Mouse (Mus musculus) ES-E14 (cell line): Measurements from ENCODE around the gene Map2k2. TPM values are rescaled to one million over a fixed set of nuclear protein-coding genes. Genes with fewer than 3 reads are reported as not detected.
"Not testable (repeated sequence)": the region's sequence is repeated elsewhere in the genome, so short reads cannot be mapped to it uniquely, and the experiment has no call there.

ENCODE experiments used
- DNase-seq: peaks from one replicate; pipeline ENCODE4 v3.0.0-alpha.2; 2013; ENCODE audit warnings: low read depth, low spot score
- H3K27ac ChIP-seq: 2 replicates; pipeline ENCODE4 v1.5.1; 2012; ENCODE audit warnings: low read depth, mild to moderate bottlenecking, low read length, moderate library complexity, mixed read lengths; ENCODE audit not compliant: poor library complexity, insufficient read depth, severe bottlenecking
- H3K36me3 ChIP-seq: 2 replicates; pipeline ENCODE4 v1.6.1; 2012; ENCODE audit warnings: mild to moderate bottlenecking, low read length, moderate library complexity, mixed read lengths; ENCODE audit not compliant: control insufficient read depth, poor library complexity, insufficient read depth, severe bottlenecking
- H3K4me1 ChIP-seq, 2 experiments: fragments of 150-350 bp in 1 of 2; sonication (generic) in 1 of 2; 2 replicates each; pipeline ENCODE4 v1.6.1; 2012; ENCODE audit warnings: low read length in 2 of 2, mild to moderate bottlenecking in 1 of 2, mixed read lengths in 1 of 2; ENCODE audit not compliant: control insufficient read depth in 2 of 2, insufficient read depth in 2 of 2, poor library complexity in 1 of 2
- H3K4me3 ChIP-seq, 2 experiments: fragments of 150-350 bp in 1 of 2; sonication (generic) in 1 of 2; 2 replicates each; pipeline ENCODE4 v1.5.1; 2012; ENCODE audit warnings: low read length in 2 of 2, low read depth in 1 of 2, mild to moderate bottlenecking in 1 of 2, mixed read lengths in 1 of 2; ENCODE audit not compliant: insufficient read depth in 1 of 2, poor library complexity in 1 of 2, severe bottlenecking in 1 of 2
- H3K9ac ChIP-seq: 2 replicates; pipeline ENCODE4 v1.6.1; 2012; ENCODE audit warnings: low read depth, mild to moderate bottlenecking, low read length, mixed read lengths; ENCODE audit not compliant: poor library complexity, insufficient read depth, severe bottlenecking
- H3K9me3 ChIP-seq: fragments of 150-350 bp; sonication (generic); 2 replicates; pipeline ENCODE4 v1.6.1; 2012; ENCODE audit warnings: low read depth, mild to moderate bottlenecking, low read length; ENCODE audit not compliant: control insufficient read depth, insufficient read depth
- CHD2 ChIP-seq: IDR thresholded peaks from 2 replicates; pipeline ENCODE4 v1.6.1; 2014; ENCODE audit warnings: mild to moderate bottlenecking, low read depth, low read length, inconsistent platforms
- HCFC1 ChIP-seq: IDR thresholded peaks from 2 replicates; pipeline ENCODE4 v1.6.1; 2012; ENCODE audit warnings: low read length, inconsistent platforms, borderline replicate concordance; ENCODE audit not compliant: insufficient read depth
- MAFK ChIP-seq: IDR thresholded peaks from 2 replicates; pipeline ENCODE4 v1.6.1; 2014; ENCODE audit warnings: mild to moderate bottlenecking, low read depth, low read length, inconsistent platforms; ENCODE audit not compliant: insufficient read depth
- ZC3H11A ChIP-seq: IDR thresholded peaks from 2 replicates; pipeline ENCODE4 v1.6.1; 2012; ENCODE audit warnings: low read depth, mild to moderate bottlenecking, inconsistent platforms, low read length, borderline replicate concordance
- ZNF384 ChIP-seq: IDR thresholded peaks from 2 replicates; pipeline ENCODE4 v1.6.1; 2012; ENCODE audit warnings: low read depth, low read length, inconsistent platforms
- in situ Hi-C, 2 experiments: fragments of 600-800 bp; cut with MboI; formaldehyde crosslinking; loops; one replicate each; pipeline ENCODE4 v1.15.1; 2025; ENCODE audit warnings: low sequenced_read_pairs in 2 of 2, inconsistent platforms in 1 of 2; ENCODE audit not compliant: unreplicated experiment in 2 of 2
- total RNA-seq: library from RNA; depleted of rRNA; stranded (reverse); fragments of 300-350 nt; gene quantifications from 2 replicates; pipeline ENCODE4 v1.2.3, GENCODE M21; 2012

Map2k2 gene
- total RNA-seq, 1 experiment, result 115 TPM

DNA sequence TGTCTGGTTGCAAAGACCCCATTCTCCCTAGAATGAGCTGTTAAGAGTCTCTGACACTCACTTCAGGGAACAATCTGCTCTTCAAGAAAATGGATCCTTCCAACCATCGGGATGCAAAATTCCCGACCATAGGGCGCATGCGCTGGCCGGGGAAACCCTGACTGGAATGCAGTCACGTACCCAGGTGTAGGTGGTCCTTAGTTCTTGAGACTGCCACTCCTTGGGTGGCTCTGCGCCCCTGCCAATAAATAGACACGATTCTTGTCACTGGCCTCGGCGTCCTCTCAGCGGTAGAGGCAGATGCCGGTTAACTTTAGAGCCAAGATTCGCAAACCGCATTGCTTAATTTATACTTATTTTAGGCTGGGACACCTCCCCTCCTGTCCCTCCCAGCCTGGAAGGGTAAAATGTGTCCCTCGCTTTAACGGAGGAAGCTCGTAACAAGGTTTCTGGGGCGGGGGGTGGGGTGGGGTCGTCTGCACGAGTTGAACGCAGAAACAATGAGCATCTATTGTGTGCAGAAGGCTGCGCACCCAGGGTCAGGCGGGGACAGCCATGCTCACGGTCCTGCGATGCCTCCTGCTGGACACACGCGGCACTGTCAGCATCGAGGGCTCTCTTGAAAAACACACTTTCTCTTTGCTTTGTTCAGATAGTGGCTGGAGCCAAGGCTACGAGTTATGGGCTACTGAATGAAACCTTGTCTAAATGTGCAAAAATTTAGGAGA lies 69.1 kb downstream of the Map2k2 start:
- peak; percentile 83 for DNase-seq
- Histone ChIP-seq H3K9me3 (no peaks in the 10 kb centered on the region), H3K27ac (peak overlapping the region; percentile 87), H3K9ac (peak overlapping the region; percentile 72), H3K4me1 (peaks cover under 1 to 8% of the 10 kb centered on the region in 2 experiments; a peak in 2 of 4 replicates), H3K36me3 (peaks cover 31% of the 10 kb centered on the region), H3K4me3 (peak overlapping the region; percentile 63 to 65)
- in situ Hi-C loops, result no loop called here
- no peak for TF ChIP-seq CHD2
- TF ChIP-seq MAFK, result 0 out of 2 replicates have a peak, but pooled peaks have one; percentile 7
- peak; percentile 14; the same call in 1 of the 2 replicates for TF ChIP-seq HCFC1

GRCm38 (mm10) chr10:81175345-81175701 lies 69.6 kb downstream of the Map2k2 start:
- H3K36me3 ChIP-seq, result peaks cover 36% of the 10 kb centered on the region
- H3K9ac ChIP-seq, H3K4me1 ChIP-seq, DNase-seq, H3K9me3 ChIP-seq, H3K27ac ChIP-seq, H3K4me3 ChIP-seq, in situ Hi-C loops: not testable (repeated sequence)
- TF ChIP-seq ZNF384, result peak; percentile 49; the same call in 1 of the 2 replicates

- peaks cover 43% of the 10 kb centered on the region for H3K36me3 ChIP-seq
- H3K9me3 ChIP-seq, result no peaks in the 10 kb centered on the region
- H3K27ac ChIP-seq, result no peak overlapping the region; the same call in 1 of the 2 replicates
- in situ Hi-C loops, result no loop called here
- no peak for DNase-seq
- peak overlapping the region; percentile 48; the same call in 1 of the 2 replicates for H3K9ac ChIP-seq
- peaks cover 0 to 10% of the 10 kb centered on the region in 2 experiments; a peak in 2 of 4 replicates for H3K4me1 ChIP-seq
- peak overlapping the region; percentile 60 to 74 for H3K4me3 ChIP-seq
- TF ChIP-seq CHD2, result no peak
These were observed 70.3 kb downstream of the Map2k2 start for GRCm38 (mm10) chr10:81175936-81176465.

GRCm38 (mm10) chr10:81176466-81177271 lies 71.0 kb downstream of the Map2k2 start, which contains the start of gene Eef2:
Eef2 (plus strand) TSS chr10:81176631.
- H3K9ac ChIP-seq, result peak within 1 kb of the TSS; percentile 99
- H3K9me3 ChIP-seq, result no peaks in the 10 kb centered on the region
- peaks cover 0 to 11% of the 10 kb centered on the region in 2 experiments; a peak in 2 of 4 replicates for H3K4me1 ChIP-seq
- DNase-seq, result peak; percentile 94
- H3K27ac ChIP-seq, result peak within 1 kb of the TSS; percentile 69
- H3K36me3 ChIP-seq, result peaks cover 50% of the 10 kb centered on the region
- in situ Hi-C loops, result no loop called here
- no peak for TF ChIP-seq MAFK
- TF ChIP-seq CHD2, result no peak
- TF ChIP-seq HCFC1, result peak; percentile 64; the same call in 1 of the 2 replicates
- no peak for TF ChIP-seq ZNF384
- TF ChIP-seq ZC3H11A, result no peak
- H3K4me3 ChIP-seq, result peak within 1 kb of the TSS; percentile 93 to 97
